Comparison of ENCODE assay signal across 14 mouse cellular contexts in genomic region chr11:57654386-57654785, GRCm38 (mm10). TPM values are rescaled to one million over a fixed set of nuclear protein-coding genes. Genes with fewer than 3 reads are reported as not detected.
DNase-seq lines count a peak whose midpoint lies in the region; ATAC-seq lines count a peak whose summit lies in the region.
"Had no signal": no experiment of that assay in that cellular context is flagged by ENCODE, and none has a peak within 500 bp of the region (broad histone marks: within the 10 kb centered on the region; RNA-seq: fewer than 3 reads in every experiment).

No protein-coding gene starts in this region.

- 47% methylated on average over 4 of the region's 4 CpGs for WGBS in forebrain, embryonic 10.5 days
- 31% methylated on average over 4 of the region's 4 CpGs for WGBS in forebrain, embryonic 13.5 days
- 16% methylated on average over 4 of the region's 4 CpGs for WGBS in hindbrain, embryonic 11.5 days
- WGBS in hindbrain, embryonic 14.5 days, result 16% methylated on average over 4 of the region's 4 CpGs

- H3K4me2 ChIP-seq in forebrain, embryonic 13.5 days, result no peak overlapping the region
- no peak overlapping the region for H3K4me2 ChIP-seq in hindbrain, embryonic 11.5 days (replicated peaks; ENCODE audit: low read depth, low read length)
- H3K4me2 ChIP-seq in hindbrain, embryonic 14.5 days (replicated peaks), result no peak overlapping the region
- H3K4me2 ChIP-seq: neural tube, embryonic 15.5 days had no signal

- DNase-seq in forebrain, embryonic 10.5 days (ENCODE audit: extremely low spot score, low spot score), result no peak
- peak; percentile 33 for DNase-seq in hindbrain, embryonic 11.5 days (ENCODE audit: low spot score)
- DNase-seq in hindbrain, embryonic 14.5 days (ENCODE audit: low spot score), result no peak
- peak; percentile 7 for DNase-seq in thymus, postnatal 4 days
- no peak for DNase-seq in thymus, postnatal 10 days (ENCODE audit: low spot score in 2 of 2)
- DNase-seq in testis, postnatal 10 days (ENCODE audit: low spot score), result peak; percentile 32
- DNase-seq in frontal cortex, adult 2 months (ENCODE audit: extremely low spot score in 1 of 2, low spot score in 1 of 2), result no peak
- DNase-seq: B cell, adult 2 months; cerebellum, adult 11-12 months; gastrocnemius, postnatal 10 days; kidney, adult 8-10 months had no signal

- no peak overlapping the region for H3K4me3 ChIP-seq in forebrain, embryonic 10.5 days
- no peak overlapping the region for H3K4me3 ChIP-seq in forebrain, embryonic 13.5 days
- no peak overlapping the region for H3K4me3 ChIP-seq in hindbrain, embryonic 11.5 days (ENCODE audit: low read depth, low read length)
- no peak overlapping the region for H3K4me3 ChIP-seq in hindbrain, embryonic 14.5 days (replicated peaks; ENCODE audit: low read length)
- H3K4me3 ChIP-seq: neural tube, embryonic 15.5 days had no signal

- no peak overlapping the region for H3K9ac ChIP-seq in forebrain, embryonic 13.5 days
- no peak overlapping the region for H3K9ac ChIP-seq in hindbrain, embryonic 11.5 days (ENCODE audit: low read depth, low read length)
- no peak overlapping the region for H3K9ac ChIP-seq in hindbrain, embryonic 14.5 days
- H3K9ac ChIP-seq: neural tube, embryonic 15.5 days had no signal

- H3K36me3 ChIP-seq in forebrain, embryonic 10.5 days (replicated peaks), result no peaks in the 10 kb centered on the region
- no peaks in the 10 kb centered on the region for H3K36me3 ChIP-seq in forebrain, embryonic 13.5 days (ENCODE audit: poor library complexity, severe bottlenecking)
- H3K36me3 ChIP-seq in hindbrain, embryonic 11.5 days (ENCODE audit: control insufficient read depth, insufficient read depth, low read length), result no peaks in the 10 kb centered on the region
- no peaks in the 10 kb centered on the region for H3K36me3 ChIP-seq in hindbrain, embryonic 14.5 days (replicated peaks; ENCODE audit: control insufficient read depth, insufficient read depth)
- H3K36me3 ChIP-seq: neural tube, embryonic 15.5 days had no signal

- no peak for ATAC-seq in forebrain, embryonic 13.5 days
- peak; percentile 43; the same call in 1 of the 2 replicates for ATAC-seq in hindbrain, embryonic 11.5 days (ENCODE audit: low FRiP score)
- ATAC-seq in hindbrain, embryonic 14.5 days (ENCODE audit: low FRiP score), result no peak
- ATAC-seq: forebrain, embryonic 16.5 days had no signal

- peaks cover 49% of the 10 kb centered on the region for H3K27me3 ChIP-seq in forebrain, embryonic 10.5 days (ENCODE audit: poor library complexity, severe bottlenecking)
- 0 out of 2 replicates have a peak, but pooled peaks cover 7% of the 10 kb centered on the region for H3K27me3 ChIP-seq in forebrain, embryonic 13.5 days
- H3K27me3 ChIP-seq in hindbrain, embryonic 11.5 days (ENCODE audit: control insufficient read depth, insufficient read depth, low read length), result no peaks in the 10 kb centered on the region
- no peaks in the 10 kb centered on the region for H3K27me3 ChIP-seq in hindbrain, embryonic 14.5 days (ENCODE audit: control insufficient read depth, insufficient read depth, low read length)
- H3K27me3 ChIP-seq: neural tube, embryonic 15.5 days had no signal

- H3K9me3 ChIP-seq in forebrain, embryonic 10.5 days, result no peaks in the 10 kb centered on the region
- H3K9me3 ChIP-seq in forebrain, embryonic 13.5 days (replicated peaks), result no peaks in the 10 kb centered on the region
- H3K9me3 ChIP-seq in hindbrain, embryonic 11.5 days (ENCODE audit: control insufficient read depth, low read length), result no peaks in the 10 kb centered on the region
- H3K9me3 ChIP-seq in hindbrain, embryonic 14.5 days (ENCODE audit: control insufficient read depth, low read length), result no peaks in the 10 kb centered on the region
- H3K9me3 ChIP-seq: neural tube, embryonic 15.5 days had no signal

- peak overlapping the region; percentile 51 for H3K27ac ChIP-seq in forebrain, embryonic 10.5 days
- H3K27ac ChIP-seq in forebrain, embryonic 13.5 days, result no peak overlapping the region
- no peak overlapping the region for H3K27ac ChIP-seq in hindbrain, embryonic 11.5 days (ENCODE audit: low read depth, low read length)
- no peak overlapping the region for H3K27ac ChIP-seq in hindbrain, embryonic 14.5 days
- H3K27ac ChIP-seq: neural tube, embryonic 15.5 days had no signal

- peaks cover 89% of the 10 kb centered on the region for H3K4me1 ChIP-seq in forebrain, embryonic 10.5 days
- peaks cover 44% of the 10 kb centered on the region for H3K4me1 ChIP-seq in forebrain, embryonic 13.5 days
- H3K4me1 ChIP-seq in hindbrain, embryonic 11.5 days (replicated peaks; ENCODE audit: control insufficient read depth, insufficient read depth, low read length), result peaks cover 15% of the 10 kb centered on the region
- H3K4me1 ChIP-seq in hindbrain, embryonic 14.5 days (replicated peaks; ENCODE audit: control insufficient read depth, insufficient read depth, low read length), result peaks cover 24% of the 10 kb centered on the region

RNA-seq across cellular contexts. Expression of gene Galnt10, which starts 9.1 kb away (rescaled TPM):
- polyA plus RNA-seq in forebrain, embryonic 10.5 days (2016; fragmentation: Nextera tagmentation; extraction: Ambion mirVana), result 18.3 and 18.6 TPM in 2 replicates
- polyA plus RNA-seq in forebrain, embryonic 13.5 days (2015; fragmentation: Nextera tagmentation; extraction: Ambion mirVana), result 10.4 and 10.7 TPM in 2 replicates
- 9.7 and 12.0 TPM in 2 replicates for polyA plus RNA-seq in hindbrain, embryonic 11.5 days (2014; fragmentation: Nextera tagmentation; extraction: Ambion mirVana)
- 8.8 and 9.8 TPM in 2 replicates for polyA plus RNA-seq in hindbrain, embryonic 14.5 days (2014; fragmentation: Nextera tagmentation; extraction: Ambion mirVana)
- 8.6 and 9.7 TPM in 2 replicates for polyA plus RNA-seq in frontal cortex, adult 2 months (2012; rRNA removed)

Comparison
In these comparisons a context has a peak if more than half of its experiments do, and no peak if none do; other contexts are left out.
1. DNase-seq: peak in hindbrain, embryonic 11.5 days (single experiment), thymus, postnatal 4 days (single experiment) and testis, postnatal 10 days (single experiment); none in forebrain, embryonic 10.5 days (single experiment), hindbrain, embryonic 14.5 days (single experiment), thymus, postnatal 10 days (0 of 2) and frontal cortex, adult 2 months (0 of 2).